Mouse (Mus musculus): ENCODE results near the gene D630023F18Rik. TPM values are rescaled to one million over a fixed set of nuclear protein-coding genes. Genes with fewer than 3 reads are reported as not detected.

Gene D630023F18Rik
- total RNA-seq, 2 experiments from 2014 or later = not detected

Other genes starting within 250 kb of the D630023F18Rik start
- 4.3 and 8.1 TPM in 2 replicates for gene Plekhm3, start 166.4 kb downstream of the D630023F18Rik start, total RNA-seq (2014; fragmentation: Nextera tagmentation)
- gene Plekhm3, start 166.4 kb downstream of the D630023F18Rik start, total RNA-seq (2017) = 1.8 and 5.6 TPM in 2 replicates
- not detected in 2 replicates for gene Akr1cl, start 90.5 kb downstream of the D630023F18Rik start, total RNA-seq (2014; fragmentation: Nextera tagmentation)
- not detected in 2 replicates for gene Akr1cl, start 90.5 kb downstream of the D630023F18Rik start, total RNA-seq (2017)
- gene Cryge, start 72.1 kb downstream of the D630023F18Rik start, total RNA-seq (2014; fragmentation: Nextera tagmentation) = not detected in 2 replicates
- not detected in 2 replicates for gene Cryge, start 72.1 kb downstream of the D630023F18Rik start, total RNA-seq (2017)
- not detected in 2 replicates for gene Crygd, start 59.8 kb downstream of the D630023F18Rik start, total RNA-seq (2014; fragmentation: Nextera tagmentation)
- gene Crygd, start 59.8 kb downstream of the D630023F18Rik start, total RNA-seq (2017) = not detected in 2 replicates
- gene Crygc, start 49.5 kb downstream of the D630023F18Rik start, total RNA-seq (2014; fragmentation: Nextera tagmentation) = not detected in 2 replicates
- not detected in 2 replicates for gene Crygc, start 49.5 kb downstream of the D630023F18Rik start, total RNA-seq (2017)
- not detected in 2 replicates for gene Crygb, start 40.9 kb downstream of the D630023F18Rik start, total RNA-seq (2014; fragmentation: Nextera tagmentation)
- gene Crygb, start 40.9 kb downstream of the D630023F18Rik start, total RNA-seq (2017) = not detected in 2 replicates
- gene Cryga, start 19.8 kb downstream of the D630023F18Rik start, total RNA-seq (2014; fragmentation: Nextera tagmentation) = not detected in 2 replicates
- gene Cryga, start 19.8 kb downstream of the D630023F18Rik start, total RNA-seq (2017) = not detected in 2 replicates
- gene Gm28845, start 3.7 kb downstream of the D630023F18Rik start, total RNA-seq (2014; fragmentation: Nextera tagmentation) = not detected in 2 replicates
- gene Gm28845, start 3.7 kb downstream of the D630023F18Rik start, total RNA-seq (2017) = not detected in 2 replicates
- 5.7 and 12.6 TPM in 2 replicates for gene Idh1, start 63.3 kb upstream of the D630023F18Rik start, total RNA-seq (2014; fragmentation: Nextera tagmentation)
- 5.3 and 21.9 TPM in 2 replicates for gene Idh1, start 63.3 kb upstream of the D630023F18Rik start, total RNA-seq (2017)
- 15.4 and 38.5 TPM in 2 replicates for gene Pikfyve, start 63.5 kb upstream of the D630023F18Rik start, total RNA-seq (2014; fragmentation: Nextera tagmentation)
- 23.1 and 24.2 TPM in 2 replicates for gene Pikfyve, start 63.5 kb upstream of the D630023F18Rik start, total RNA-seq (2017)
- not detected in 2 replicates for gene Pth2r, start 158.8 kb upstream of the D630023F18Rik start, total RNA-seq (2014; fragmentation: Nextera tagmentation)
- gene Pth2r, start 158.8 kb upstream of the D630023F18Rik start, total RNA-seq (2017) = not detected in 2 replicates

All from megakaryocyte-erythroid progenitor cell, adult 5-6 weeks (primary cell).